Mouse (Mus musculus) CD8-positive naive resting alpha-beta T cell, adult 2 months (primary cell): Measurements from ENCODE around the gene Commd1.

ENCODE experiments used
- DNase-seq, 2 experiments: peaks; one replicate each; pipeline ENCODE4 v3.0.0; 2022; ENCODE audit warnings: low read depth in 2 of 2, low spot score in 2 of 2

The Commd1 gene

DNA sequence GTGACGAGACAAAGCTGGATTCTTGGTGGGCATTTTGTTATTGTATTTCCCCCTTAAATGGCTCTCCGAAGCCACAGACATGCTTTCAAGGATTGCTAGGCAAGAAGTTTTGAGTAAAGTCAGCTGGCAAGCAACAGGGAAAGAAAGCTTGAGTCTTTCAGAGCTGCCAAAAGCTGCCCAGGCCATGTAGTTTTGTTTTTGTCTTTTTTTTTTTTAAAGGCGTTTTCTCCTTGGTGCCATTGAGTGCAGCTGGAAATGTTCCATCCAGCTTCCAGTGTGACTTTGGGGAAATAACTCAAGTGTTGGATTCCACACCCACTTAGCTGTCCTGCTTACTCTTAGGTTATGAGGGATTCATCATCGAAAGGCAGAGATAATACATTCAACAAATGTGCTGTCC, 120.9 kb downstream of the Commd1 start:
- no peak for DNase-seq

- DNase-seq = no peak
These were observed 121.6 kb downstream of the Commd1 start, which contains the start of gene B3gnt2 for GRCm38 (mm10) chr11:22860335-22861227. Gene B3gnt2, minus strand, starts transcription at chr11:22860961.

DNA sequence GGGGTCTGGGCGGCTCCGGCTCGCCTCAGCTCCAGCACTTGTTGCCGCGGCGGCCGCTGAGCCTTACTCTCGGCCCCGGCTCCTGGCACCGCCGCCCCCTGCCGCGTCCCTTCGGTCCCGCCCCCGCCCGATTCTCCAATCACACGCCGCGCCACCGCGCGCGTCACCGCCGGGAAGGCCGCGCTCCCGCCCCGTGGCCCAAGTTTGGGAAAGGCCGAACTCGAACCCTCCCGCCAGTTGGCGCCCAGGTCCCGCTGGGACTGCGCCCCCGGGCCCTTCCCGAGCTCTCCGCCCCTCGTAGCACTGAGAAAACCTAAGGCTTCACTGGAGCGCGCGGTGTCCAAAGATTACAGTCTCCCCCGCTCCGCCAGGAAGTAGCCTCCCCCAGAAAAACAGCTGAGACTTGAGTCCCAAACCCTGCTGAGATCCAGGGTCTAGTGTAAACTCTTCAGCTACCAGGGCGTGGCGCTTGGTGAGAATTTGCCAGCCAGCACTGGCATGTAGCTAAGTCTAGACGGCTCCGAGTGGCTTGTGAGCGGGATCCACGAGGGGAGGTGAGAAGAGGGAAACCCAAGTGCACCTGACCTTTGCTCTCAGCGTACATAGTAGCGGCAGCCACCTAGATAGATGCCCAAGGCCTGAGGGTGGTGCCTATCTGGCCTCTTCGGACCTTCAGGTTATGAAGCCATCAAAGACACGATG, 122.4 kb downstream of the Commd1 start:
- DNase-seq = peak; percentile 73 to 83

DNA sequence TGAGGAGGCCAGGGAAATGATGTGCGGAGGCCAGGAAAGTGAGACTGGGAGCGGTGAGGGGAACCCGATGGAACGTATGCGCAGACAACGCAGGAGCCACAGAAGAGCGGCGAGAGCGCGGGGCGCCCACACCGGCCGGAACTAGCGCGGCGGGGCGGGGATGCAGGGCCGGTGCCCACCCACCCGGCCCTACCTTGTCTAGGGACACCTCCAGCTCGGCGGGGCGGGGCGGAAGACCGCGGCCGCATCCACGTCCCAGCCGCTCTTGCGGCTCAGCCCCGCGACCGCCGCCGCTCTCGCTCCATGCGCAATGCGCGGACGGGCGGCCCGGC, 122.9 kb downstream of the Commd1 start:
- DNase-seq = peak in 1 of 2 experiments; percentile 40

DNA sequence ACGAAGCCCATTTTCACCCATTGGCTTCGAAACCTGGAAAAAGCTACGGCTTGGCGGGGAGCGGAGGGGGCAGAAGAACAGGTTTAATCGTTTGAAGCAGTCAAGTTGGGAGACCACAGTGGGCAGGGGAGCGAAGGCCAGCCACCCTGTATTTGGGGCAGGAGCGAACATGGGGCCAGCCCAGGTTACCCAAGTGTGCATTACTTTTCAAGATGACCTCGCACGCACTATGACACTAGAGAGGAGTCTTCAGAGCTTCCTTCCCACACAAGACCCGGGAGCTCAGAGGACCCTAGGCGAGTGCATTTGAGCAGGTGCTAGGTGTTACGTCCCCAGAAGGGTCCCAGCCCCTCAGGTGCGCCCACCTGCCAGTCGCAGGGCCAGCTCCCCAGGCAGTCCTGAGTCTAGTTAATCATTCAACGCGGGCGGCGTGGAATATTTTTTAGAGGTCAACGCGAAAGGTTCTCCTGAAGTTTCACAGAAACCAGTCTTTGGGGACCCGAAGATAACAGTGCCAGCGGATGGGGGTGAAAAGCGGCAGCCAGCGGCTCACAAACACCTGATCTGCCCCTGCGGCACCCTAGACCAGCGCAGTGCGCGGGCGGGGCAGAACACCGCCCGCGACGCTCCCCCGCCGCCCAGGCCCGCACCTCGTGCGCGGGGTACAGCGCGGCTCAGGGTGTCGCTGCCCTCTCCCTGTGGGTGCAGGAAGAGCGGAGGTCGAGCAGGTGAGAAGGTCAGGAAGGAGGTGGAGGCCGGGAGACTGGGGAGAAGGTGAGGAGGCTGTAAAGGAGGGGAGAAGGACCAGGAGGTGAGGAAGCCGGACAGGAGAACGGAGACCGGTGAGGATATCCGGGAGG, 123.5 kb downstream of the Commd1 start:
- peak; percentile 44 to 48 for DNase-seq

DNA sequence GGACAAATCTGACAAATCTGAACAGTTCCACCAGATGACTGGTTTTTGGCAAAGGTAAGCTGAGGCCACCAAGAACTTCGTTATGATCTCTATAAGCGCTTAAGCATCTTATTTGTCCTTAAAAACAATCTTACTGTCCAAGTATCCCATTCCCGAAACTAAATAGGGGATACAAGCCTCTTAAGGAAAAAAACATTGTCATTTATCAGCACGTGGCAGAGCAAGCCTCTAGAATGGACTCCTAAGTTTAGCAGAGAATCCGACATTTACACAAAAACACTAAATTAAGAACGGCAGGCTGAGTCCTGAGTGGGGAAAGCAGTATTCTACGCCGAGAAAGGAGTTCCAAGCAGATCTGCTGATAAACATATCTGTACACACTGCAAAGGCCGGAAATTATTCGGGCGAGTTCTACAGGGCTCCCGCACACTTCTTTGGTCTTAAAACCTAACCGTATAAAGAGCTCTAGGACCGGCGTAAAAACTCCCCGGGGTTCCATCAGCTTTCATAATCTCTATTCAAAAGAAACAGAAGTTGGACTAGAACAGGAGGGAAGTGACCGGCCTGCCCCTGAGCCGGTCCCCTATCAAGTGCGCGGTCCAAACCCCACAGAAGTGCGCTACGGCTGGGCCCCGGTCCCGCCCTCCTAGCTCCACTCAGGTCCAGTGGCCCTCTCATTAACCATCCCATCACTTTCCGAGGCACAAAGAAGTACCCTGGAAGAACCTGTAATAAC, 124.3 kb downstream of the Commd1 start:
- no peak for DNase-seq

- DNase-seq = no peak
These were observed 125.0 kb downstream of the Commd1 start for GRCm38 (mm10) chr11:22857106-22857704.

DNA sequence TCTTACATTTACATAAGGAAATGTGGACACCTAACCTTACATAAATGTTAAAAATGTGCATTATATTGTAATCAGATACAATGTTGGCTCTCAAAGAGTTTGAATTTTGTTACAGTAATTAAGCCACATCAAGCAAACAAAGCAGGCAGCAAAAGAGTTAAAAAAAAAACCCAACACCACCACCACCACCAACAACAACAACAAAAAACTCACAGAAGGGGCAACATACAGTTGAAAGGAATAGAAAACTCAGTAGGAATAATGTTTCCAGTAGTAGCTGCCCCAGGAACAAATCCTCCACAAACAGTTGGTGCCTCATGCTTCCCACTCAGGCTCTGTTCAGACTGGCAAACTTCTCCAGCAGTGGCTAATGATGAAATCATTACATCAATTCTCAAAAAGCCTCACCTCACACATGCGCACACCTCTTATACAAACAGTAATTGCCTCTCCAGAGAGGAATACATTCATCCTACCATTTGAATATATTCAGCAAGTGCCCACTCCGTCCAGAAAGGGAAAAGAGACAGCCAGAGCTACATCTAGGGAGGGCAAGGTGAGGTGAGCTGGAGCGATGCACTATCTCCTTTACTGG, 125.7 kb downstream of the Commd1 start:
- no peak for DNase-seq

DNA sequence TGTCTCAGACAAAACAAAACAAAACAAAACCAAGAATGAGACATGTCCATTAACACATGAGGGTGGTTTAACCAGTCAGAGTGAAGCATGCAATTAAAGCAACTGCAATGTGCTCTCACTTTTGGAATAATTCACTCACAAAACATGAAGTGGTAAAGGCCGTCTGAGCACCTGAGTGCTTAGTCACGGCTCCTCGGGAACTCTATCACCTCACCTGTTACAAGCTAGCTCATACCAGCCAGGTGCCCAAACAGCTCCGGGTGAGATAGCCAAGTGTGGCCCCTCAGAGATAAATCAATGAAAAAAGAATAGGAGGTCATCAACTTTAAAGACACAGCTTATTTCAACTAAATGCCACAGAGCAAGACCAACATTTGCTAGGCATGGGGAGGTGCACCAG, 127.6 kb downstream of the Commd1 start:
- DNase-seq = no peak

DNA sequence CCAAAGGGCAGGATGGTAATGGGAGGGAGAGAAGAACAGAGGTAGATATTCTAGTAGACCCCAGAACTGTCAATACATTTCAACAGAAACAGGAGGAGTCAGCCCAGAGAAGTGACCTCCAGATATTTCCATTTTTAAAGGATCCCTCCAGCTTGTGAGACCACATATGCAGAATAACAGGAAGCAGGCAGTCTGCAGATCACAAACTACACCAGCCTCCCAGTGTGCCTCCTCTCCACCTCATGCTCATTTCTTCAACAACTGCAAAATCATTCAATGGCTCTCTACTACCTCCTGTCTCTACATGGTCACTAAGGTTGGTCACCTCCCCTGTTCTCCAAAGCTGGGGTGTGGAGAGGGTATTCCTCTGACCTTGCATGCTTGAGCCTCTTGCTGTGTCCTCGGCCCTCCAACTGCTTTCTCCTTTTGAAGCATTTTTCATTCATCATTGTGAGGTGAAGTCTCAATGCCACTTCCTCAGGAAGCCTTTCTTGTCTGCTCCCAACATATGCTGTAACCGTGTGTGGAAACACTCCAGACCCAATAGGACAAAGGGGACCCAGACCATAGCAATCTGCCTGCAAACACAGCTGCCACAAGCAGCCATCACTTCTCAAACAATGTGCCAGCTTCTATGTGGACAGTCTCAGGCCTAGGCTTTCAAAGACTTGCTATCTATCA, 128.6 kb downstream of the Commd1 start:
- no peak for DNase-seq

DNA sequence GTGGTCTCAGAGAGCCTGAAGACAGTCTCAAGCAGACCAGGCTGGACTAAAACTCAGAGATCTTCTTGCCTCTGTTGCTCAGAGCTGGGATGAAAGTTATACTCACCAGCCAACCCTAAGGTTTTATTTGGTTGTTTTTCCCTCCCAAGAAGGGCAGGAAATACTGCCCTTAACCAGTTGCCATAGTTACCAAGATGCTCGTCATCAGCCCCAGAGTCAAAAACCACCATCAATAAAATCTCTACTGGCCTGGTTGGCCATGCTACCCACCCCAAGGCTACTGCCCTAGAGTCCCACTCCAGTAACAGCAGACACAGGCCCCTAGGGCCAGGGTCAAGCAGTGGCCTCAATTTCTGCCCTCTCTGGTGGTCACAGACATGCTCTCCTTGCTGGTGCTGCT, 129.7 kb downstream of the Commd1 start:
- no peak for DNase-seq

DNA sequence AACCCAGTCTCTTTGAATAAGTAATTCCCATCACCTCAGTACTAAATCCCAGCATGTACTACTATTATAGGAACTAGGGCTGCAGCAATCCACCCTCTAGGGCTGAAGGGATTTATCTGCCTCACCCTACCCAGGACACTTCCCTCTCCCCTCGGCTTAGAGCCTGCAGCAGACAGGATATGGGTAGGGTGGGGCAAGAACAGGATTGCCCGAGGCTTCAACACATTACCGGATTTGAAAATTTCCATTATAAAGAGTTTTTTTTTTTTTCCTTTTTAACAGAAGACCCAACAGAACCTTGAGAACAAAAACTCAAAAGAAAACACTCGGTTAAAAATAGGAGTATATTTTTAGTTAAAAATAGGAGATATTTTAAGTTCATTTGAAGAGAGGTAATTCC, 130.8 kb downstream of the Commd1 start:
- no peak for DNase-seq

DNA sequence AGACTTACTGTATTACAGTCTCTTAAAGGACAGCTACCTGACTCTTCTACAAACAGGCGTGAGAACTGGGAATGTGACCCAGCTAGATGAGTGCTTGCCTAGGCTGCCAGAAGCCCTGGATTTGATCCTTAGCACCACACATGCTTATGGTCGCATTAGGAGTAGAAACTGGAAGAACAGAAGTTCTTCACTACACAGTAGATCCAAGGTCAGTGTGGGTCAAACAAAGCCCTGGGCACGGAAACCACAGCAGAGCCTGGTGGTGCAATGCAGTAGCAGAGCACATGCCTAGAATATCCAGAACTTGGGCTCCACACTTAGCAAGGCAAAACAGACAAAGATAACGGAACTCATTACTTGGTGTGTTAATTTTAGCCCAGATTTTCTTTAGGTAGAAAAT, 132.1 kb downstream of the Commd1 start:
- no peak for DNase-seq

- no peak for DNase-seq
These were observed 133.5 kb downstream of the Commd1 start for GRCm38 (mm10) chr11:22848649-22849195.

DNA sequence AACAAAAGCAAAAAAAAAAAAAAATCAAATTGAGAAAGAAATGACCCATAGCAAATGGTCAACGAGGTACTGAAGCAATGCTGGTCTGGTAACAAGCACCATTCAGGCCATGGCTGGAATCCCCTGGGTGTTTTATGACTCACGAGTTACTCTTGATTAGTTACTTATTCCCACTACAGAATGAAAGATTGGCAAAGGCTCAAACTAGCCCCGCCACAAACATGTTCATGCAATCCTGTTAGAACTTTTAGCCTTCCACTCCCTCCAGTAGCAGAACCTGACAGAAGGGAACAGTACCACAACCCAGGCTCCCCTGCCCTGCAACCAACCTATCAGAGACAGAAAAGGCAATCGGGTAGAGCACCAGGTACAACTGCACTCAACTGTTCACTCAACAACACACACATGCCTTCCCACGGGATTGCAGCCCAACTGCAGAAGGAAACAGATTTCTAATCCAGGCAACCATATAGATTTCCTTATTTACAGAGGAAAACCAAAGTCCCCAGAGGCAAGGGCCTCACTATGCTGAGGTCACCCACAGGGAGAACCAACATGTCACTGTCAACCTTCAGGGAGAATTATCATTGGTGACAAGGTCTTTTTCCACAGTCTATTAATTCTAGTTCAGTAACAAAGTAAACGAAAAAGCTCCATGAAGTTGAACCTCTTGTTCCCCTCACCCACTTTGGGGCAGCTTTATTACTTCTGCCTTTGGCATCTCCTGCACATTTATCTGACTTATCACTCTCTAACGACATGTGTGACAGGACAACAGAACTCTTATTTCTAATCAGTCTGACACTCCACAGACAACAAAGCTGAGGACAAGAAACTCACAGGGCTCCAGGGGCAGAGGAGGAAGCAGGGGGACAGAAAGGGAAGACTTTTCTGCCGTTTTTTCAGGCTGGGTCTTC, 134.2 kb downstream of the Commd1 start:
- DNase-seq = no peak

- DNase-seq = no peak
These were observed 135.0 kb downstream of the Commd1 start for GRCm38 (mm10) chr11:22846960-22847731.
